Mouse (Mus musculus) megakaryocyte, embryonic 14.5 days (primary cell): ENCODE results near the gene Ankrd34a.

Experiments
- FLI1 ChIP-seq: IDR thresholded peaks from 2 replicates; pipeline ENCODE4 v1.6.1; 2012; ENCODE audit warnings: low read length, inconsistent platforms, mixed read lengths
- GATA1 ChIP-seq: IDR thresholded peaks from 3 replicates; pipeline ENCODE4 v1.6.1; 2012; ENCODE audit warnings: mixed read lengths, low read length, inconsistent platforms, borderline replicate concordance

GRCm38 (mm10) chr3:96557694-96558093, 38.7 kb upstream of the Ankrd34a start, which contains the start of gene Txnip:
- TF ChIP-seq GATA1 (no peak), FLI1 (0 out of 2 replicates have a peak, but pooled peaks have one; percentile 21)
